Mouse (Mus musculus): ENCODE results near the gene Ets1. TPM values are rescaled to one million over a fixed set of nuclear protein-coding genes. Genes with fewer than 3 reads are reported as not detected.

The Ets1 gene
- 8.3 TPM for polyA plus RNA-seq (2015; fragmentation: Illumina TruSeq; extraction: RNeasy Lipid Tissue Mini Kit (QIAGEN cat#74804); ENCODE audit: insufficient read depth, low read depth, low replicate concordance)

DNA sequence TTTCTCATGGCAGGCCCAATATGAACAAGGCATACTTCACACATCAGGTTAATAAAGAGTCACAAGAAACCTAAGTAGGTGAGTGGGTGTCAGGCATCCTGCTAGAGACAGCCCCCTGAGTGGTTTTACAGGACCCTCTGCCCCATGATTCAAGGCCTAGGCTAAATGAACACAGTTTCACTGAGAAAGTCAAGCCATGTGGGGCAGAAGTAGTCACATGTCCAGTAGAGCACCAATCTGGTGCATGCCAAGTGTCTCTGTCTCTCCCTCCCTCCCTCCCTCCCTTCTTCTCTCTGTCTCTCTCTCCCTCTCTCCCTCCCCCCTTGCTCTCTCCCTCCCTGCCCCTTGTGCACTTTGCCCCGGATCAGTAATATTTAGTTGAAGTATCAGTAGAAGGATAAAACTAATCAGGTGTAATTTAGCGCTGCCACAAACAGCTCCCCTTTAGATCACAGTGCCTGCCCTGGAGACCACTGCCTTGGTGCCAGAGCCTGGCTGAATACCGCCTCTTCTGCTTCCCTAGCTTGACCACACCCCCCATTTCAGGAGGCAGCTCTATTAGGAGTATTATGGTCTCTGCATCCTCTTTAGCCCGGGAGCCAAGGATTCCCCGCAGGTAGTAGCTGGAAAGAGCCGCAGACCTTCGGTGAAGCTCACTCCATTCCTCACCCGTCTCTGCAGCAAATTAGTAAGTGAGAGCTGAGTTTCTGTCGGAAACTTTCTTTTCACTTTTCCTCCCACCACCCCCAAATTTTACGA lies at the start of gene Ets1:
Gene Ets1 (plus strand): TSS at position 595 of the 759 bp plus-strand sequence.

Other genes starting within 250 kb of the Ets1 start
- 4.8 TPM for gene Fli1, start 93.4 kb upstream of the Ets1 start, polyA plus RNA-seq (2015; fragmentation: Illumina TruSeq; extraction: RNeasy Lipid Tissue Mini Kit (QIAGEN cat#74804); ENCODE audit: insufficient read depth, low read depth, low replicate concordance)